Mouse (Mus musculus): ENCODE results near the gene Alox5. TPM values are rescaled to one million over a fixed set of nuclear protein-coding genes. Genes with fewer than 3 reads are reported as not detected.

The Alox5 gene
- polyA plus RNA-seq, 1 experiment from 2014 or later: 1.1 TPM

GRCm38 (mm10) chr6:116440447-116440846, 20.5 kb downstream of the Alox5 start:
- WGBS: 79% methylated on average over 4 of the region's 4 CpGs
- Histone ChIP-seq H3K27ac (replicated peaks) (no peak overlapping the region), H3K27me3 (ENCODE audit: low read depth, poor library complexity, severe bottlenecking) (no peaks in the 10 kb centered on the region), H3K36me3 (no peaks in the 10 kb centered on the region), H3K4me3 (no peak overlapping the region), H3K4me1 (no peaks in the 10 kb centered on the region), H3K9me3 (replicated peaks) (no peaks in the 10 kb centered on the region)
- DNase-seq (ENCODE audit: low spot score): no peak

DNA sequence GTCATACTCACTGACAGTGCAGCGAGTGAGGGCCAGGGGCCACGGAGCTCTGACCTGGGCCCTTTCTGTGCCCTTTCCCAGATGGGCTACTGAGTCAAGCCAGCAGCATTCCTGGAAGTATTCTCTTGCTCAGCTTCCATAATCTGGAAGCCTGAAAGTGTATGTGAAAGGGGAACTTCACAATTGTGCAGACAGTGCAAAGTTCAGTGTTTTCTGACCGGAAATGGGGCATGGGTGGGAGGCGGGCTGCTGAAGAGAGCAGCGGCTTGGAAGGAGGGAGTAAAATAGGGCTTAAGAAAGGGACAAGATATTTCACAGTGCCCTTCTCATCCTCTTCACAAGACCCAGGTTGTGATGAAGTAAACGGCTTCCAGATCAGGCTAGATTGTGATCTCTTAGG, 21.4 kb downstream of the Alox5 start:
- WGBS: 91% methylated on average over 6 of the region's 6 CpGs
- H3K36me3 ChIP-seq: no peaks in the 10 kb centered on the region
- H3K27ac ChIP-seq (replicated peaks): no peak overlapping the region
- no peaks in the 10 kb centered on the region for H3K9me3 ChIP-seq (replicated peaks)
- no peak overlapping the region for H3K4me3 ChIP-seq
- H3K4me1 ChIP-seq: no peaks in the 10 kb centered on the region
- no peak for DNase-seq (ENCODE audit: low spot score)
- H3K27me3 ChIP-seq (ENCODE audit: low read depth, poor library complexity, severe bottlenecking): no peaks in the 10 kb centered on the region

- Histone ChIP-seq H3K27ac (replicated peaks) (no peak overlapping the region), H3K27me3 (ENCODE audit: low read depth, poor library complexity, severe bottlenecking) (no peaks in the 10 kb centered on the region), H3K36me3 (no peaks in the 10 kb centered on the region), H3K4me1 (no peaks in the 10 kb centered on the region), H3K4me3 (no peak overlapping the region), H3K9me3 (replicated peaks) (no peaks in the 10 kb centered on the region)
- 89% methylated on average over 6 of the region's 6 CpGs for WGBS
- no peak for DNase-seq (ENCODE audit: low spot score)
Observed at GRCm38 (mm10) chr6:116438864-116439263, 22.1 kb downstream of the Alox5 start.

- WGBS: 71% methylated on average over 5 of the region's 5 CpGs
- H3K27ac ChIP-seq (replicated peaks): no peak overlapping the region
- peaks cover 6% of the 10 kb centered on the region for H3K9me3 ChIP-seq (replicated peaks)
- DNase-seq (ENCODE audit: low spot score): no peak
- no peaks in the 10 kb centered on the region for H3K27me3 ChIP-seq (ENCODE audit: low read depth, poor library complexity, severe bottlenecking)
- H3K4me3 ChIP-seq: no peak overlapping the region
- no peaks in the 10 kb centered on the region for H3K36me3 ChIP-seq
- no peaks in the 10 kb centered on the region for H3K4me1 ChIP-seq
Observed at GRCm38 (mm10) chr6:116428282-116428681, 32.7 kb downstream of the Alox5 start.

DNA sequence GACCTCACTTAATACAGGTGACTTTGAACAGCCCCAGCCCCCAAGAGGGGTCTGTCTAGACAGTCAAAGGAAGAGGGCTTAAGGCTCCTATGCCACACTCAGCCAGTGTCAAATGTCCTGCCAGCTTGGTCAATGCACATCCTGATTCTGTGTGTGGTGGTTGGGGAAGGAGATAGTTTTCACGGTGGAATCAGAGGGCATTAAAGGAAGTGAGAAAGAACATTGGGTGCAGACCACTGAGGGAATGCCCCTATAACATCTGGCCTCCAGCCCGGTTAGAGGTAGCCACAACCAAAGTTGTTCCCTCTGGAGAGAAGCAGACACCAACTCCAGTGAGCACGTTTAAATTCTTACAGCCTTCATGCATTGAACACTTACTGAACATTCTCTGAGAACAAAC, 33.4 kb downstream of the Alox5 start:
- H3K4me1 ChIP-seq: no peaks in the 10 kb centered on the region
- H3K9me3 ChIP-seq (replicated peaks): peaks cover 6% of the 10 kb centered on the region
- 86% methylated on average over 3 of the region's 3 CpGs for WGBS
- H3K27me3 ChIP-seq (ENCODE audit: low read depth, poor library complexity, severe bottlenecking): no peaks in the 10 kb centered on the region
- H3K27ac ChIP-seq (replicated peaks): no peak overlapping the region
- no peaks in the 10 kb centered on the region for H3K36me3 ChIP-seq
- DNase-seq (ENCODE audit: low spot score): no peak
- no peak overlapping the region for H3K4me3 ChIP-seq

DNA sequence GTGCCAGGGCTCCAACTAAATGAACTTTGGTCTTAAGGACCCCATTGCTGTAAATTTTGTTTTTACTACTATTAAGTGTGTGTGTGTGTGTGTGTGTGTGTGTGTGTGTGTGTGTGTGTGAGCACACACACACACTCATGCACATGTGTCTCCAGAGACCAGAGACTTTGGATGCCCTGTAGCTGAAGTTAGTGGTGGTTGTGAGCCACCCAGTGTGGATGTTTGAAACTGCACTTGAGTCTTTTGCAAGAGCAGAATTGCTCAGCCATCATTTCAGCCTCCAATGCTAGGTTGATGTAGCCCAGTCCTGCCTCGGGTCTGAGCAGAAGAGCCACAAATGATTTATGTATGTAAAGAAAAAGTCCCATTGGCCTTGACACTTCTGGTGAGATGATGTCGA, 37.3 kb downstream of the Alox5 start:
- DNase-seq (ENCODE audit: low spot score): no peak
- Histone ChIP-seq H3K4me3 (no peak overlapping the region), H3K27ac (replicated peaks) (no peak overlapping the region), H3K9me3 (replicated peaks) (no peaks in the 10 kb centered on the region), H3K27me3 (ENCODE audit: low read depth, poor library complexity, severe bottlenecking) (no peaks in the 10 kb centered on the region), H3K4me1 (no peaks in the 10 kb centered on the region), H3K36me3 (no peaks in the 10 kb centered on the region)
- WGBS: 70% methylated on average over 2 of the region's 2 CpGs

GRCm38 (mm10) chr6:116422991-116423390, 38.0 kb downstream of the Alox5 start:
- 94% methylated on average over 7 of the region's 7 CpGs for WGBS
- Histone ChIP-seq H3K4me1 (no peaks in the 10 kb centered on the region), H3K4me3 (no peak overlapping the region), H3K36me3 (no peaks in the 10 kb centered on the region), H3K9me3 (replicated peaks) (no peaks in the 10 kb centered on the region), H3K27ac (replicated peaks) (no peak overlapping the region), H3K27me3 (ENCODE audit: low read depth, poor library complexity, severe bottlenecking) (no peaks in the 10 kb centered on the region)
- DNase-seq (ENCODE audit: low spot score): no peak

DNA sequence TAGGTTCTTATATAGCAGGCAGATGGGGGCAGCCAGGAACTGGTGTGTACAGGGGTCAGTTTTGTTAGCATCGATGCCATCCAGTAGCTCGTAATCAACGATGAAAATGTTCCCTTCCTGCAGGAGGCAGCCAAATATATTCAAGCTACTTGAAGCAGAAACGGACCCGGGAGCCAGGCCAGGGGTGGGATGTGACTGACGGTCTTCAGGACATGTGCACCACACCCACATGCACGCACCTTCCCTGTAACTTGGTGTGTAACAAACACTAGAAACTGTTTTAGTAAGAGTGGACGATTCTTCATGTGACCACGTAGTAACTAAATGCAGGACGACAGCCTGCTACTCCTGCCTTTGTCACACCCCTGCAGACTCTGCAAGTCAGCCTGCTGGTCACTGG, 40.7 kb downstream of the Alox5 start:
- Histone ChIP-seq H3K4me3 (no peak overlapping the region), H3K36me3 (no peaks in the 10 kb centered on the region), H3K9me3 (replicated peaks) (no peaks in the 10 kb centered on the region), H3K27ac (replicated peaks) (no peak overlapping the region), H3K27me3 (ENCODE audit: low read depth, poor library complexity, severe bottlenecking) (no peaks in the 10 kb centered on the region), H3K4me1 (no peaks in the 10 kb centered on the region)
- no peak for DNase-seq (ENCODE audit: low spot score)
- WGBS: 86% methylated on average over 10 of the region's 10 CpGs

DNA sequence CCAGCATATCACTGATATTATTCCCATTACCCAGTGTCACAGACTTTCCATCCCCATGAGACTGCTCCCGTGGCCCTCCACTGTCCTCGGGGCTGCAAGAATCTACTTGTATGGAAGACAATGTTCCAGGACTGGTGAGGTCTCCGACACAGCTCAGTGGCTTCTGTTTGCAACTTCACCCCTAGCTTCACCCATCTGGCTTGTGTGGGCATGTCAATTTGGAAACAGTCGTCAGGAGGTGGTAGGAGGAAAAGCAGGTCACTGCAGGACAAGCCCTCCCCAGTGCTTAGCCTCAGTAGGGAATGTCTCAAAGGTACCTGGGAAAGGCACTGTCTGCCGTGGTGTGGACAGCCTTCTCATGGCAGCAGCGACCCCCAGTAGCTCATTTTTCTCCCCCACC, 41.3 kb downstream of the Alox5 start:
- 72% methylated on average over 6 of the region's 6 CpGs for WGBS
- no peak for DNase-seq (ENCODE audit: low spot score)
- Histone ChIP-seq H3K27ac (replicated peaks) (no peak overlapping the region), H3K4me1 (no peaks in the 10 kb centered on the region), H3K27me3 (ENCODE audit: low read depth, poor library complexity, severe bottlenecking) (no peaks in the 10 kb centered on the region), H3K4me3 (no peak overlapping the region), H3K36me3 (no peaks in the 10 kb centered on the region), H3K9me3 (replicated peaks) (no peaks in the 10 kb centered on the region)

GRCm38 (mm10) chr6:116418487-116418886, 42.5 kb downstream of the Alox5 start:
- 86% methylated on average over 1 of the region's 1 CpGs for WGBS
- no peaks in the 10 kb centered on the region for H3K36me3 ChIP-seq
- no peak for DNase-seq (ENCODE audit: low spot score)
- H3K9me3 ChIP-seq (replicated peaks): no peaks in the 10 kb centered on the region
- no peak overlapping the region for H3K27ac ChIP-seq (replicated peaks)
- no peaks in the 10 kb centered on the region for H3K4me1 ChIP-seq
- no peaks in the 10 kb centered on the region for H3K27me3 ChIP-seq (ENCODE audit: low read depth, poor library complexity, severe bottlenecking)
- H3K4me3 ChIP-seq: no peak overlapping the region

GRCm38 (mm10) chr6:116417518-116418315, 43.3 kb downstream of the Alox5 start:
- DNase-seq (ENCODE audit: low spot score): no peak
- Histone ChIP-seq H3K36me3 (peaks cover 3% of the 10 kb centered on the region; the same call in 1 of the 2 replicates), H3K4me3 (no peak overlapping the region), H3K4me1 (no peaks in the 10 kb centered on the region), H3K27me3 (ENCODE audit: low read depth, poor library complexity, severe bottlenecking) (no peaks in the 10 kb centered on the region), H3K27ac (replicated peaks) (no peak overlapping the region), H3K9me3 (replicated peaks) (no peaks in the 10 kb centered on the region)
- 64% methylated on average over 6 of the region's 6 CpGs for WGBS

GRCm38 (mm10) chr6:116416000-116416552, 44.9 kb downstream of the Alox5 start:
- DNase-seq (ENCODE audit: low spot score): no peak
- Histone ChIP-seq H3K9me3 (replicated peaks) (no peaks in the 10 kb centered on the region), H3K27ac (replicated peaks) (no peak overlapping the region), H3K36me3 (peaks cover 8% of the 10 kb centered on the region; the same call in 1 of the 2 replicates), H3K4me1 (no peaks in the 10 kb centered on the region), H3K27me3 (ENCODE audit: low read depth, poor library complexity, severe bottlenecking) (no peaks in the 10 kb centered on the region), H3K4me3 (no peak overlapping the region)
- WGBS: 93% methylated on average over 6 of the region's 6 CpGs

GRCm38 (mm10) chr6:116415126-116415676, 45.8 kb downstream of the Alox5 start:
- Histone ChIP-seq H3K27me3 (ENCODE audit: low read depth, poor library complexity, severe bottlenecking) (no peaks in the 10 kb centered on the region), H3K4me1 (no peaks in the 10 kb centered on the region), H3K27ac (replicated peaks) (no peak overlapping the region), H3K36me3 (peaks cover 17% of the 10 kb centered on the region), H3K9me3 (replicated peaks) (no peaks in the 10 kb centered on the region), H3K4me3 (no peak overlapping the region)
- no peak for DNase-seq (ENCODE audit: low spot score)
- 88% methylated on average over 12 of the region's 12 CpGs for WGBS
